Comparison of ENCODE assay signal across 9 mouse cellular contexts in genomic region chr11:71847684-71848367, GRCm38 (mm10).
A peak's percentile ranks its signal among the peaks of the same experiment; 100 is the strongest.
DNase-seq lines count a peak whose midpoint lies in the region; ATAC-seq and TF ChIP-seq lines count a peak whose summit lies in the region.
"Had no signal": no experiment of that assay in that cellular context is flagged by ENCODE, and none has a peak within 500 bp of the region (broad histone marks: within the 10 kb centered on the region; RNA-seq: fewer than 3 reads in every experiment).

No protein-coding gene starts in this region.

- no peaks in the 10 kb centered on the region for H3K4me1 ChIP-seq in forebrain, postnatal 0 days (ENCODE audit: insufficient read depth)
- H3K4me1 ChIP-seq: embryonic facial prominence, embryonic 15.5 days had no signal

- TF ChIP-seq CTCF in layer of hippocampus, adult 2 months (conservative IDR thresholded peaks at IDR 0.05), result peak; percentile 89
- TF ChIP-seq CTCF in forebrain, postnatal 0 days (IDR thresholded peaks at IDR 0.05; ENCODE audit: low read depth), result peak; percentile 69

- no peaks in the 10 kb centered on the region for H3K36me3 ChIP-seq in forebrain, postnatal 0 days (ENCODE audit: insufficient read depth)
- H3K36me3 ChIP-seq: embryonic facial prominence, embryonic 15.5 days had no signal

- no peaks in the 10 kb centered on the region for H3K27me3 ChIP-seq in forebrain, postnatal 0 days (ENCODE audit: insufficient read depth, low read length)
- H3K27me3 ChIP-seq: embryonic facial prominence, embryonic 15.5 days had no signal

- ATAC-seq in CD4-positive, CD25-positive, alpha-beta regulatory T cell, adult 4 months, result no peak
- ATAC-seq in forebrain, postnatal 0 days, result no peak
- ATAC-seq in erythroid progenitor cell, adult 5-6 weeks (replicated peaks; ENCODE audit: low FRiP score, poor library complexity, severe bottlenecking), result no peak

- no peak overlapping the region for H3K4me3 ChIP-seq in layer of hippocampus, adult 2 months
- no peak overlapping the region for H3K4me3 ChIP-seq in forebrain, postnatal 0 days (ENCODE audit: low read depth, low read length)
- H3K4me3 ChIP-seq: embryonic facial prominence, embryonic 15.5 days had no signal

- H3K4me2 ChIP-seq in forebrain, postnatal 0 days (ENCODE audit: low read depth), result no peak overlapping the region
- H3K4me2 ChIP-seq: embryonic facial prominence, embryonic 15.5 days had no signal

- no peak overlapping the region for H3K27ac ChIP-seq in layer of hippocampus, adult 2 months
- no peak overlapping the region for H3K27ac ChIP-seq in forebrain, postnatal 0 days (ENCODE audit: low read depth, low read length)
- H3K27ac ChIP-seq: embryonic facial prominence, embryonic 15.5 days had no signal

- H3K9ac ChIP-seq in forebrain, postnatal 0 days, result no peak overlapping the region
- H3K9ac ChIP-seq: embryonic facial prominence, embryonic 15.5 days had no signal

- no peaks in the 10 kb centered on the region for H3K9me3 ChIP-seq in forebrain, postnatal 0 days (ENCODE audit: low read length)
- H3K9me3 ChIP-seq: embryonic facial prominence, embryonic 15.5 days had no signal

- DNase-seq in CD4-positive, CD25-positive, alpha-beta regulatory T cell, adult 2 months (ENCODE audit: low read depth, low spot score), result peak; percentile 2
- peak; percentile 18 to 21 for DNase-seq in layer of hippocampus, adult 2 months (ENCODE audit: low spot score in 2 of 2)
- DNase-seq in layer of hippocampus, adult 9-10 months (ENCODE audit: low spot score), result no peak
- DNase-seq in WW6 (ENCODE audit: low read depth, low spot score), result peak; percentile 5
- DNase-seq in forebrain, postnatal 0 days, result no peak
- no peak for DNase-seq in spleen, postnatal 4 days (ENCODE audit: low spot score in 2 of 2)

- 71% methylated on average over 9 of the region's 9 CpGs for WGBS in forebrain, postnatal 0 days

Comparison
In these comparisons a context has a peak if more than half of its experiments do, and no peak if none do; other contexts are left out.
1. DNase-seq: peak in CD4-positive, CD25-positive, alpha-beta regulatory T cell, adult 2 months (single experiment), layer of hippocampus, adult 2 months (2 of 2) and WW6 (single experiment); none in layer of hippocampus, adult 9-10 months (single experiment), forebrain, postnatal 0 days (single experiment) and spleen, postnatal 4 days (0 of 2).